Mouse (Mus musculus): Measurements from ENCODE around the gene Gm10309.

Gm10309 gene

DNA sequence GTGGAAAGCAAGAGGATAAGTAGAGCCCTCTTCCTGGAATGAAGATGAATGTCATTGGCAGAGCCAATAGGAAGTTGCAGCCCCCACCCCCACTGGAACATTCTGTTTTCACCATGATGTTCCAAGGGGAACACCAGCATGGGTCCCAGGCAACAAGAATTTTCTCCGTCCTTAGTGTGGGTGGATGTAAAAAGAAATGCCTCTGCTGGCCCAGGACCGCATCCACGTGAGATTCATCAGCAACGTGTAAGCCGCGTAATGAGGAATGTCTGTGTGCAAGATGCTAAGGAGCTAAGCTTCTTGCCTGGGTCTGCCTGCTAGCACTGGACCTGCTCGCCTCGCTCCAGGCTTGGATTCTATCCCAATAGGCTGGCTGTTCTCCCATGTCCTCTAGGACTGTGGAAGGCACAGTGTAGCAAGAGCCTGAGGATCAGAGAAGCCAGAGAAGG lies at the start of gene Gm10309:
Gm10309 (minus strand) TSS at position 50 of the 449 bp plus-strand sequence.
- peak in 1 of 2 experiments; percentile 43 for DNase-seq (ENCODE audit: low spot score in 2 of 2)

DNA sequence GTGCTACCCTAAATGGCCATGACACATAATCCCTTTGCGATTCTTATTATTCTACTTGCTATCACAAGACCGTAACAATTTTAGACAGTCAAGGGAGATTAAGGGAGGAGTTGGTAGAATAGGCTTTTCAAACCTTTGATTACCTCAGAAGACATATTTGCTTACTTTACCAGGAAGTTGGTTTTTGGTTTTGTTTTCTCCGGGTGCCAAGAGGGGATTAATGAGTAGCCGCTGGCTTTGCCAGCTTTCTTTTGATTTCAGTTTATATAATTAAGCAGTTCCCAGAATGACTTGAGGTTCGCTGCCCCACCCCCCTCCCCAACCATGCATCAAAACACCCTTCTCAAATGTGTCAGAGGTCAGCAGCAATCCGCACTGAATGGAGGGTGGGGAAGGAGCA lies 47.0 kb upstream of the Gm10309 start:
- DNase-seq (ENCODE audit: low spot score in 2 of 2), result no peak

DNA sequence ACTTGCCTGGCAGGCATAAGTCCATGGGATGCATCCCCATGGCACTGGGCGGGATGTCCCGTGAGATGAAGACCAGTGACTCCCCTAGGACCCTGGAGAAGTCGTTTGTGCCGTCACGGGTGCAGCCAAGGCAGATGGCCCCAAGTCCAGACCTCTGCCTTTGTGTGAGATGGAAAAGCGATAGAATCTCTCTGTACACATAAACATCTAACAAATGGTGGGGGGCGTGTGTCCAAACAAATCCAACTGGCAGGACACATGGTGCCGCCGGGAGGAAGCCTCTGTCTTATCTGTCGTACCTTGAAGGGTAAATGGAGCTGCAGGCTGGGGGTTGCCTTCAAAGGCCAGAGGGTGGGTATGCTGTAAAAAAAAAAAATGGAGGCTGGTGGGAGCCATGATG lies 46.5 kb upstream of the Gm10309 start:
- no peak for DNase-seq (ENCODE audit: low spot score in 2 of 2)

DNA sequence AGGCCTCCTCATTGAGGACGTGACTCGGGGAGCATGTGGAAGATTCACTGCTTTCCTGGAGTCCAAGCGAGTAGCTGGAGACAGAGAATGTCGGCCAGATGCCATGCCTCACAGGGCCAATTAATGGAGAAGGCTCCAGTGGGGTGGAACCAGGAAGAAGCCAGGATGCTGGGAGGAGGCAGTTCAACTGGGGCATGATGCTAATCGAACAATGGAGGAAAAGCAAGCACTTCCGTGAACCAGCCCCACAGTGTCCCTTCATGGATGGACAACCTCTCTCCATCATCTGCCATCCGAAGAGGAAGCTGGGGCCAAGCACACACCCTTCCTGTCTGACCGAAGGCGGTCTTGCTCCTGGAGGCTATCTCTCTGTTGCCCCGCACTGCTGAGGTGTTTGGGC lies 44.1 kb upstream of the Gm10309 start:
- no peak for DNase-seq (ENCODE audit: low spot score in 2 of 2)

DNA sequence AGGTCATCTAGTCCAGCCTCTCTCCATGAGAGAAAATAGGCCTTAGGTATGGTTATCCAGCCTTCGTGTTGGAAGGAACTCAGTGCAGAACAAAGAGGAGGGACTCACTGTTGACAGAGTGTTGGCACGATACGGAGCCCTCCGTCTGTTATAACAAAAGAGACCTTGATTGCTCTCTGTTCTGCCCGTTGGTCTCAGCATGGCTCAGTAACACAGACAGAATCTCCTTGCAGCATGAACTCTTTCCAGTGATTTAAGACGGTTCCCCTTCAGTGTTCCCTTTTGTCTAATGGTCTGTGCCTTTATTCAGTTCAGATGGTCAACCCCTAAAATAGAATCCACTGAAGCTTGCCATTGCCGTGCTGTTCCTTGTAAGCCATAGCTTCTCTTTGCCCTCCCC lies 41.5 kb upstream of the Gm10309 start:
- DNase-seq (ENCODE audit: low spot score in 2 of 2), result no peak

DNA sequence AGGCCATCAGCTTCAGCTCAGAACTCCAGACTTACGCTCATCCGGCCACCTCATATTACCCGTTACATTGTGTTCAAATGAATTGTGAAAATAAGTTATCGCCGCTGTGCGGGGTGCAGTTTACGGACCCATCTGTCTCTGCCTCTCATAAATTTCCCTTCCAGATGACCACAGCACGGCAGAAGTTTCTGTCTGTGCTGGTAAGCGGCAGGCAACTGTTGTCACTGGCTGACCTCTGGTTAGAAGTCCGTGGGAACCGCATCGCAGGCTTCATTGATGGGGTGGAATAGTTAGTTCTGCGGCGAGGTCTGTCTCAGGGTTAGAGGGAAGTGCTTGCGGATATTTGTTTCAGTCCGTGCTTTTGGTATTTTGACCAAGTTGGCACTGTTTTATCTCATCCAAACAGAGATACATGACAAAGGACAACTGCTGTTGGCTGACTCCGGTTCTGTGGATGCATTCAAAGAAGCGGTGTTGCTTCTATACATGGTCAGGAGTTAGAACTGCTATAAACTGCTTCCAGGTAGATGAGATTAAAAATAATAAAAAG lies 34.9 kb upstream of the Gm10309 start:
- DNase-seq (ENCODE audit: low spot score in 2 of 2), result no peak

DNA sequence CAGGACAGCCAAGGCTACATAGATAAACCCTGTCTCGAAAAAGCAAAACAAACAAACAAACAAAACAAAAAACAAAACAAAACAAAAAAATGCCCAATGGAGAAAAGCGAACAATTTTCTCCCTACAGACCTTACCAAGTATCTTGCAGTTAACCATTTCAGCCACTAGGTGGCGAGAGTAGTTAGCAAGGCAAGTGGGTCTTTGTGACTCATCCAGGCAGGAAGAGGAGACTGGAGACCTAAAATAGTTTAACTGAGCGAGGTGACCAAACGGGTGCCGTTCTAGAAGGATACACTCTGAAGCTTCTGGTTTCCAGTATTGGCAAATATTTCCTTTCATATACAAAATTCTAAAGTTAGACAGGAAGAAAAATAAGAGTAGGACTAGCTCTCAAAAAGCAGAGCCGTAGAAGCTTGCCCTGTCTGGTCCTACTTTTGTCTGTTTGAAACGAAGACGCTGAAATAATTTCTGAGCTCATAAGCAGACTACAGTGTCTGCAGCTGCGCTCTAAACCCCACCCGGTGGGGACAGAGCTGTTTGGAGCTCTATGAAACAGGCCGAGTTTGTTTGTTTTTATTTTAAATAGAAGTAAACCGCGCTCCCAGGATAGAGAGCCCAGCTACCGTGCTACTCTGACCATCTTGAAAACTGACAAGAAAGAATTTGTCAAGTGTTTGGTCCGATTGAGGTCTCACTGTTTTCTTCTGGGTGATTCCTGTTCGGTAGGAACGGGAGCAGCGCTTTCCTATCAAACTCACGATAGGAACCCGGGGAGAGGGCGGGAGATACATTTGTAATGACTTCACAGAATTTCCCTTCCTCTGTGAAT lies 31.0 kb upstream of the Gm10309 start:
- peak; percentile 72 to 91 for DNase-seq (ENCODE audit: low spot score in 2 of 2)

DNA sequence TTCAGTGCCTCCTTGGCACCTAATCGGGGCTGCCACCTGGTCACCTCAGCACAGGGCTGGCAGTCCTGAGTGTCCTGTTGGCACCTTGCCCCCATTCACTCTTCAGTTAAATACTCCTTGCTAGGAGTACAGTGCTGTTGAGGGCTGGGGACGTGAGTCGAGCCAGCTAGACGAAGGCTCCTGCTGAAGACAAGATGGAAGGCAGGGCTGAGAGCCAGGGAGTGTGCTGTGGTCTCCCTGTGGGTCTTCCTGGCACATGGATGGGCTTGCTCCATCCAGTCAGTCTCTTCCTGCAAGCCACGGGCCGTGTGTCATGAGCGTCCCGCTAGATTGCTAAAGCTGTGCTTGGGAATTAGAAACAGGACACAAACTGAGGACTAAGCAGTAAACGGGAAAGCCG lies 30.1 kb upstream of the Gm10309 start:
- DNase-seq (ENCODE audit: low spot score in 2 of 2), result no peak

DNA sequence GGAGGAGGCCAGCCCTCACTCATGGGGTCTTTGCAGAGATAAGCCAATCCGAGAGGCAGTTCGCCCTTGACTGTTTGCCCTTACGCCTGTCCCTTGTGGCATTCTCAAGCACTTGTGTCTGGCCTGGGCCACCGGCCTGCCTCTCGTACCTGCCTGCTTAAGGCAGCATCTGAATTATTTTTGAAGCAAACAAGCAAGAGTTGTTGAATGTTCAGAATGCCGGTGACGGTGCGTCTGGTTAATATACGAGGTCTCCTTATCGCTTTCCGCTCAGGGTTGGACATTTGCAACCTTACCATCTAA lies 28.5 kb upstream of the Gm10309 start:
- DNase-seq (ENCODE audit: low spot score in 2 of 2), result no peak

DNA sequence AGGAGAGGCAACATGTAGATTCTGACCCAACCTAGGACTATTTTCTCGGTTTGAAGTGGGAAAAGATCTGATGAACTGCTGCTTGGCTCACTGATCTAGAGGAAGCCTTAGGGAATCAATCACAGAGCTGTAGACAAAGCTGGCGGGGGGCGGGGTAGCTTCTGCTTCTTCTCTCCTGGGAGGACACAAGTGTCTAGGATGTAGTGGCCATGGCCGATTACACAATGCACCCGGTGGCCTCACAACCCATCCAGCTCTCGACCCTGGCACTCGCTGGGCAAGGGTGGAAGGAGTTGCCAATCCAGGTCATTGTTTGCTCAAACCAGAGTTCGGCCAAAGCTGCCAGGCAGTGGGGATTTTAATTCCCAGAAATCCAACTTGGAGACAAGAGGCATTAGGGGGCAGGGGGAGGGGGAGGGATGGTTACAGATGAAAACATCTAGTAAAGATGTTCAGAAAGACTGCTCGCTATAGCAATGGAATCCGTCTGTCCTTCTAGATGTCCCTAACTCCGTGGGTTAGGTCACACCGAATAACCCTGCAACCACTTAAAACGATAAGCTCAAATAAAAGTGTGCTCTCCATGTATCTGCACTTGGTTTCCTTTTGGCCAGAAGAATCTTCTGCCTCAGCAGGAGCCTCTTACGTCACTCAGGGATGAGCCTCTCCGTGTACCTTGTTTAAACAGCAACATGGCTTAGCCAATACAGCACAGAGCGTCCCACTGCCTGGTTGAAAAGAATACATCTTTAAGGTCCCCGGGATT lies 27.9 kb upstream of the Gm10309 start:
- no peak for DNase-seq (ENCODE audit: low spot score in 2 of 2)

DNA sequence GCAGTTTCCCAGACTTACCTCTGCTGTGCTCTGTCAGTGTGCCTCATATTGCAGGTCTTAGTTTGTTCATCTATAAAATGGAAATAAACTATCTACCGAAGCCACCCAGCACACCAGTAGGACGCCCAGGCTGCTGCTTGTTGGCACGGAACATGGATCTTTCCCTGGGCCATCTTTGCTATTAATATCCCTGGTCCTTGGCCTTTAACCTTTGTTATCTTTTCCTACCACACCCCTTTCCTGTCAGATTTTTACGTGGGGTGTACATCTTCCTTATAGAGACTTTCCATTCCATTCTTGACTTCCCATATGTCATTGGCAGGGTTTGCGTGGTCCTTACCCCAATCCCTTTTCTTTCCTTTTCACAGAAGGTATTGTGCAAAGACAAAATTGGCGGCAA lies 26.2 kb upstream of the Gm10309 start:
- DNase-seq (ENCODE audit: low spot score in 2 of 2), result no peak

DNA sequence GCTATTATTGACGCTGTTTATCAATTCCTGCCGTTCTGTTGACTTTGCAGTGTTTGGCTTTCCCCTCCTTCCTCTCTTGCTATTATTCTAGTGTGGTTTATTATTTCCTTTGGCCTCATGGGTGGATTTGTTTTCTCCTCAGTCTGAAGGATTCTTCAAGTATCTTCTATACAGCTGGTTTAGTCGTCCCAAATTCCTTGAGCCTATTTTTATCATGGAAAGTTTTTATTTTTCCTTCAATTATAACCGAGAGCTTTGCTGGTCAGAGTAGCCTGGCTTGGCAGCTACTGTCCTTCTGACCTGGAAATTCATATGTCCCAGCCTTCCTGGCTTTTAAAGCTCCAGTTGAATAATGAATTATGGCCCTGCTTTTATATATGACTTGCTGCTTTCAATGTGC lies 24.4 kb upstream of the Gm10309 start:
- no peak for DNase-seq (ENCODE audit: low spot score in 2 of 2)

DNA sequence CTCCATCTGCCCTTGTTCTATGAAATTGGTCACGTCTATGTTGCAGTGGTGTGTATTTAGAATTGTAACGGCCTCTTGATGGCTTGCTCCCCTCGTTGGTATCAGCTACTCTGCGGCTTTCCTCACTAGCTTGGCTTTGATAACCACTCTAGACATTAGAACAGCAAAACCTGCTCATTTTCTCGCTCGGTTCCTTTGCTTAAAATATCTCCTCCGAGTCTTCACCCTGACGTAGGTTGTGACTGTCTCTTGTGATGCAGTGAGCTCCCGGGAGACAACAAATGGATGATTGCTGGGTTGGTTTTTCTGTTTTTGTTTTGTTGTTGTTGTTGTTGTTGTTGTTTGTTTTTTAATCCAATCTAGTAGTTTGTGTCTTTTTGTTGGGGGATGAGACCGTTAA lies 24.0 kb upstream of the Gm10309 start:
- no peak for DNase-seq (ENCODE audit: low spot score in 2 of 2)

DNA sequence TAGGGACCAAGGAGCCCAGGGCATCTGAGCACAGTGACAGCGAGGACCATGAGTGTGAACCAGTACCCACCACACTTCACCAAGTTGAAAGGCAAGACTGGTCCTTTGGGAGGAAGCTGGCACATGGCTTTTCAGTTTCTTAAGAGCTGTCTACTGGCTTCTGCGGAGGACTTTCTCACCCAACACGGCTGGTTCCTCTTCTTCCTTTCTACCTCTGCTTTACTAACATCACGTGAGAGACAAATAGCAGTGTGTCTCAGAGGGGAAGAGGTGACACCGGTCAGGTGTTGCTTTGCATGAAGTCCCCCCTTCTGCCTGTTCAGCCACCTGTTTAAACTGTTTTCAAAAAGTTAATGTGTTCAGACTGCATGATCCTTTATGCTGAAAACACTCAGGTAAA lies 22.3 kb upstream of the Gm10309 start:
- no peak for DNase-seq (ENCODE audit: low spot score in 2 of 2)

DNA sequence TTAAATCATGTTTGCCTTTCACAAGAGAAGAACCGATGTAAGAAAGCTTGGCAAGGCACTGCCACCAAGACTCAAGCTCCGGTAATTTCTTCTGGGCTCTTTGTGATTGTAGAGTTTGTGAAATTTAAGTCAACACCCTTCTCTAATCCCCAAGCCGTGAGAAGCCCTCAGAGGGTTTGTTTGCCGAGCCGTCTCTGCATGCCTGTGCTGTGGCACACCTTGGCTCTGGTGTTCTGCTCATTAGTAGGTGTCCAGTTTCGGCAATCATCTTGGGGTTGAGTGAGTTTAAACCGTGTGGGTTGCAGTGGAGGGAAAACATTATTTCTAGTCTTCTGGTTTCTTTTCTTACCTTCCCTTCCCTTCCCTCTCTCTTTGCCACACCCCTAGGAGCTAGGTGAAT lies 21.0 kb upstream of the Gm10309 start:
- DNase-seq (ENCODE audit: low spot score in 2 of 2), result no peak

DNA sequence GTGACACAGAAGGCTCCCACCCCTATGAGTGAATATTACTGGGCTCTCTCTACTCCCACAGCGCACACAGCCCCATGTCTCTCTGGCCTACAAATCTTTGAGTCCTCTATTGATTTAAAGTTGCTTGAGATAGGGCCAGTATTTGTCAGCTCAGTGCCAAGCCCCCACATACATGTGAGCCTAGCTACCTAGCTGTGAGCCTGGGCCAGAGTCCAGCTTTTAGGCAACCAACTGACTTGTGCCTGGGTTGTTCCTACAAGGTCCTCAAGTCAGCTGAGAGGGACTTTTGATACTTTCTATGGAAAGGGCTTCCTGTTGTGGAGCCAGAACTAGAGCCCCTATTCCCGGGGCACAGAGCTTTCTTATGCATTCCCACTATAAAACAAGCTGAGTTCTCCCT lies 20.0 kb upstream of the Gm10309 start:
- no peak for DNase-seq (ENCODE audit: low spot score in 2 of 2)

DNA sequence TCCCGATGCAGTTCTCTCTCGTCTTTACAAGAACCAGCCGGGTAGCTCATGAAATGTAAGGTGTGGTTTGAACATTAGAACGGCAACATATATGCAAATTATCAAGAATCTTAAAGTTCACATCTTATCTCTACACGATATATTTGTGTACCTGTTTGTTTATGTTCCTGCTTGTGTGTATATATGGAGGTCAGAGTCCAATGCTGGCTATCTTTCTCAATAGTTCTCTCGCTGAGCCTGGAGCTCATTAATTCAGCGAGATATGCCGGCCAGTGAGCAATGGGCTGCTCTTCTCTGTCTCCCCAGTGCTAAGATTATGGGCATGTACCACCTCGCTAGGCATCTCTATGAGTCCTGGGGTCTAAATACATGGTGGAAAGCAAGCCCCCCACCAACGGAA lies 18.8 kb upstream of the Gm10309 start:
- DNase-seq (ENCODE audit: low spot score in 2 of 2), result no peak

DNA sequence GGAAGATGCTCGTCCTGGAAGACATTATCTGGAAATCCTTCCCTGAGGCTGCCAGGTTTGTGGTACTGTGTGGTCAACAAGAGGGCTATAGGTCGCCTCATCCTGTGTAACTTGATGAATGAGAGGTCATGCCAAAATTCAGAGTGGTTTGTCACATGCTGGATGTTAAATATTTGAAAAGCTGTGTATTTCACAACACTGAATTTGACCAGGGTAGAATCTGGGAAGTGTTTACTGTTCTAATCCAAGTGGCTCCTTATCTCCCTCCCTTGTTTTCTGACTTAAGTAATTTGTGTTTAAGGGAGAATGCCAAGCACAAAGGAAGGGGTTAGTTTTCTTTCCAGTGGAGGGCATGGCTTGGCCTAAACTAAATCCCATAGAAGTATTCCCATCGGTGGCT lies 18.3 kb upstream of the Gm10309 start:
- DNase-seq (ENCODE audit: low spot score in 2 of 2), result no peak

DNA sequence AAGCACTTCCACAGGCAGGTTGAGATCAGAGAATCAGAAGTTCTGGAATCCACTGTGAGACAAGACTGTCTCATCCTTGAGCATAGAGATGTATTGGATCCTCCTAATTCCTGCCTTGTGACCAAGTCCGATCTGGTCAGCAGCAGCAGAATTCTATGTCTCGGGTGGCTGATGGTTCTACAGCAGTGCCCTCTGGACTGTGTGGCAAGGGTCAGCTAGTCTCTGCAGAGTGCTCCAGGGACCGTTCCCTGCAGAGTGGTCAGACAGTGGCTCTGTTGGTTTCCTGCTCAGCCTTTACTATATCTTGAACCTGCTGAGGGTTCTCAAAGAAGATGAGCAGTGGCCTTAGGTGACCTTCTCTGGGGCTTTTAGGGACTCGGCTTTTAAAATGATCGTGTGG lies 17.6 kb upstream of the Gm10309 start:
- no peak for DNase-seq (ENCODE audit: low spot score in 2 of 2)

DNA sequence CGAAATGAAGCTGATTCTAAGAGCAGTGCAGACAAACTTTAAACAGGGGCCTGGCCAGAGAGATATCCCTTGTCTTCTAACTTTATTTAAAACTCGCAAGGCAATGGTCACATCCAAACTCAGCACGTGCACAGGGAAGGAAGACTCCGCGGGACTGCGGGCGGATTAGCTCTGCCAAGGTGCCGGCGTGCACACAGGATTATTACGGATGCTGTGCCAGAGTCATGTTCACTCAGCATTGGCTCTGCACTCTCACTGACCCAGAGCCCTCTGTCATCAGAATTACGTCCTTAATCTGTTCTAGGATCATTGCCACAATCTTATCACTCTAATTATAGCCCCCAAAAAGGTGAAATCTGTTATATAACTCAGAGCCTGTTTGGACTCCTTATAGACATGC lies 16.2 kb upstream of the Gm10309 start:
- no peak for DNase-seq (ENCODE audit: low spot score in 2 of 2)

DNA sequence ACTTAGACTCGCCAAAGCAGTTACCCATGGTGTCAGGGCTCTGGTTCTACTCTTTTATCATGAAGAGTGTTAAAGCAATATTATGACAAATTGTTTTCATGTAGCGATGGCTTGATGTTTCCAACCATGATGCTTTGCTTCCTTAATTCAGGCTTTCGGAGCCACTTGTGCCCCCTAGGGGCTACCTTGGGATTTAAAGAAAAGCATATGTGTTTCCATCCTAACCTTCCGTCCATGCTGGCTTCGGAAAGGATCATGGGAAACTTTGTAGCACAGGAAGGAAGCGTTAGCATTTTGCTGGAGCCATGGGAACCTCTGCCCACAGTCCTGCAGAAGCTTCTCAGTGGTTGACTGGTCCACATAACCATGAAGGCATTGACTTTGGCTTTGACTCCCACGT lies 13.6 kb upstream of the Gm10309 start:
- no peak for DNase-seq (ENCODE audit: low spot score in 2 of 2)

DNA sequence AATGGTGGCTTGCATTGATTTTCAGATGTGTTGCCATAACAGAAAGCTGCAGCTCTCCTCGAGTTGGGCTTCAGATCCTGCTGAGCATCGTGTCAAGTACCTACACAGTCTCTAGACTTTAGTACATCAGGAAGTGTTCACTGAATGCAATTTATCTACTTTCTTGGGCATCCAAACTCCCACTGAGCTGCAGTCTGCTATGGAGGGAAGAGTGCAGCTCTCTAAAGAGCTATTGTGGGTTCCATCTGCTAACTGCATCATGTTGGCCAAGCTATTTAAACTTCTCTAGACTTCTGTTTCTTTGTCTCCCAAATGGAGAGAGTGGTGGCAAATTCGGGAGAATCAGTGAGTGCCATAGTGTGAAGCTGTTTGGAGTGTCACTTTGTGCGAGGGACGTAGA lies 11.6 kb upstream of the Gm10309 start:
- DNase-seq (ENCODE audit: low spot score in 2 of 2), result no peak

DNA sequence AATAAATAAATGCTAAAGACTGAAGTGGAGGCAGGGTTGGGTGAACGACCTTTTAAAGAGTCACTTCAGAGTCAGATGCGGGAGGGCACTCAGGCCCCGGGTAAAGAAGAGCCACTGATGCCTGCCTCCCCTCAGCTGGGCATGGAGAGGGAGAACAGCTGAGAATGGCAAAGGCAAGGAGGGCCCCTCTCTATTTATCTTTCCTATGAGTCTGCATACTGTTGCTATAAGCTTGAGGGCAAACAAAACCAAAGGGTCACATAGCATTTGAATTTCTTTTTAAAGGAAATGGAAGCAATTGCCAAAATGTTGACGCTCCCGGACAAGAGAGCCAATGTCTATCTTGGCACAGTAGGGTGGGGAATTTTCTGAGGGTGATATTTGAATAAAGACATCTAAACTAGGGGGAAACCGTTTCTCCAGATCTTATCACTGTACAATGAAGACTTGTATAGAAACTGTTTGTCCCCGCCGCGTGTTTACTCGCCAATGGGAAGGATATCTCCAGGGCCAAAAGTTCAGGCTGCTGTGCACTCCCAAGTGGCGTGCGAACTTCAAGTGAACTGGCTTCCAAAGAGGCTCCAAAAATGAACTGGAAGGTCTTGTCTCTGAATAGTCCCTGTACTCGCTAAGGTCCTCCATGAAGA lies 10.1 kb upstream of the Gm10309 start:
- DNase-seq (ENCODE audit: low spot score in 2 of 2), result no peak

All from frontal cortex, postnatal 36 days (tissue).